Mouse (Mus musculus) C2C12 (cell line): ENCODE measurements around the gene Trim65.

Experiments used
- CEBPB ChIP-seq: IDR thresholded peaks from one replicate; pipeline ENCODE4 v1.6.1; 2011; ENCODE audit warnings: low read depth, mild to moderate bottlenecking, control low read depth, moderate library complexity
- CTCF ChIP-seq: IDR thresholded peaks from one replicate; pipeline ENCODE4 v1.5.1; 2011; ENCODE audit not compliant: control insufficient read depth, insufficient read depth, insufficient read length
- MAX ChIP-seq: IDR thresholded peaks from one replicate; pipeline ENCODE4 v1.6.1; 2011; ENCODE audit warnings: mild to moderate bottlenecking, control low read depth
- MYOD1 ChIP-seq: IDR thresholded peaks from one replicate; pipeline ENCODE4 v1.6.1; 2011; ENCODE audit warnings: low read depth; ENCODE audit not compliant: control insufficient read depth, insufficient read length
- MYOG ChIP-seq: IDR thresholded peaks from one replicate; pipeline ENCODE4 v1.6.1; 2011; ENCODE audit not compliant: control insufficient read depth, insufficient read length; ENCODE audit errors: extremely low read depth
- USF1 ChIP-seq: IDR thresholded peaks from one replicate; pipeline ENCODE4 v1.6.1; 2011; ENCODE audit warnings: low read depth, mild to moderate bottlenecking, control low read depth, moderate library complexity

GRCm38 (mm10) chr11:116134171-116134570, 3.2 kb upstream of the Trim65 start:
- TF ChIP-seq CEBPB = no peak
- no peak for TF ChIP-seq MYOG
- TF ChIP-seq MAX = no peak
- TF ChIP-seq USF1 = no peak
- no peak for TF ChIP-seq CTCF
- TF ChIP-seq MYOD1 = no peak
